Mouse (Mus musculus) right cerebral cortex, adult 18-20 months (tissue): Measurements from ENCODE around the gene Ugt2b35.
"Not testable (repeated sequence)": the region's sequence is repeated elsewhere in the genome, so short reads cannot be mapped to it uniquely, and the experiment has no call there.

ENCODE experiments used
- DNase-seq: peaks from one replicate; pipeline ENCODE4 v3.0.0; 2022; ENCODE audit warnings: mixed read lengths

The Ugt2b35 gene

GRCm38 (mm10) chr5:87000395-87001073 lies at the start of gene Ugt2b35:
TSS of gene Ugt2b35 (plus strand) at chr5:87000860.
- no peak for DNase-seq

DNA sequence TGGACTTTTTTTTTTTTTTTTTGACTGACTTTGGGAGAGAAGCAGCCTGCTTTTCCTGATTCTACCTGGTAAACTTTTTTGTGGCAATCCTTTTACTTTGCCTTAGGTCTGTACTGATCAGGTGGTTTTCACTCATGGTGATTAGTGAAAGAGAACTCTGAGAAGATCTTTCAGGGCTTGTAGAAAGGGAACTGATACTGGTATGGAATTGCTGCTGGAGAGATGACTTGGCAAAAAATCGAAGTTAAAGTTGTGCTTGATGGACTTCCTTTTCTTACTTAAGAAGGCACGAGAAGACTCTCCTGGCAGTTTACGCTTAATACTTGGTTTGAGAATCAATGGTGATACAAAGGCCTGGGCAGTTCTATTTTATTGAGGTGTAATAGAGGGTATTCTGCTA lies 40.2 kb upstream of the Ugt2b35 start:
- DNase-seq = no peak

DNA sequence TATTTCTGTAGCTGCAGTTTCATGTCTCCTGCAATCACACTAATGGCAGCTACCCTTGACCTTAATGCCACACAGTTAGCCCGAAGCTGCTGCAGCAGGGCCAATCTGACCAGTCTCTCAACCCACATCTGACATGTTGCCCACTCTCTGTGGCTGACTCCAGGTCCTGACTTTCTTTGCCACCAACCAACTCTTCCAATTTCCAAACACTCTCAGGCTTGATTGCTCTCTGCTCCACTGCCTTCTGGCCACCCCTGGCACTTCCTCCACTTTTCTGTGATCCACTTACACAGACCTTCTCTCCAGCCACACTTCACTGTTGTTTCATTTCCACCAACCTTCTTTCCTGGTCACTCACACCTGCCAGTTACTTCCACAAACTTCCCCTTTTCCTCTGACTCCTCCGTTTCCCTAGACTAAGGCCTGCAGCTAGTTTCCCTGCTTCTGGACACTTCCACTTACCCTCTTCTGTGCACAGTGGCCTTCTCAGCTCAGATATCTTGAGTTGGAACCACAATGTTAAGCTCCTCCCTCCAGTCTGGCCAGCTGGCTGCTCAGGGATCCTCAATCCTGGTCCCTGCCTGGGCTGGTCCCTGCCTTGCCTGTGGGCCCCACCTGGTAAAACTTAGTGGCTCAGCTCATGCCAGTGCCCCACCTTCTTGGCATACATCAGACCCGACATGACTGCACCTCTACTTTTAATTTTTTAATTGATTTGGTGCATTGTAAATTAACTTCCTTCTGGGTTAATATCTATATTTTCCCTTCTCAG lies 38.9 kb upstream of the Ugt2b35 start:
- no peak for DNase-seq

GRCm38 (mm10) chr5:86962849-86963248 lies 37.8 kb upstream of the Ugt2b35 start:
- not testable (repeated sequence) for DNase-seq

- DNase-seq = not testable (repeated sequence)
Observed at GRCm38 (mm10) chr5:86967271-86967670, 33.4 kb upstream of the Ugt2b35 start.

GRCm38 (mm10) chr5:87004735-87005134 lies 4.1 kb downstream of the Ugt2b35 start:
- DNase-seq = no peak

GRCm38 (mm10) chr5:87015477-87015876 lies 14.8 kb downstream of the Ugt2b35 start:
- DNase-seq = no peak

DNA sequence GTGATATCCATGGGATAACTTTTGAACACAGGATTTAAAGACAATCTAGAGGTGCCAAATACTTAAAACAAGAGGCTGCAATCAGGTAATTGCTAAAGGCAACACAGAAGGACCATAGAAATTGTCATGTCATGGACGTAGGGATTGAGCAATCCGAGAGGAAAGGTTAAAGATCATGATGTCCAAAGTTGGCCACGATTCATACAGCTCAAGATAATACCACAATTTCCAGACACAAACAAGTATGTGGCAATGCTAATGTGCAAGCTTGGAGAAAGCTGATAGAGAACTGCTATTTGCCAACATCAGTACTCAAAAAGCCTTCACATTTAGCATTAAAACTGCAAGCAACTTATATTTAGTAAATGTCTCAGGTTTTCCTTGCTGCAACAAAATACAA lies 26.7 kb downstream of the Ugt2b35 start:
- DNase-seq = no peak

DNA sequence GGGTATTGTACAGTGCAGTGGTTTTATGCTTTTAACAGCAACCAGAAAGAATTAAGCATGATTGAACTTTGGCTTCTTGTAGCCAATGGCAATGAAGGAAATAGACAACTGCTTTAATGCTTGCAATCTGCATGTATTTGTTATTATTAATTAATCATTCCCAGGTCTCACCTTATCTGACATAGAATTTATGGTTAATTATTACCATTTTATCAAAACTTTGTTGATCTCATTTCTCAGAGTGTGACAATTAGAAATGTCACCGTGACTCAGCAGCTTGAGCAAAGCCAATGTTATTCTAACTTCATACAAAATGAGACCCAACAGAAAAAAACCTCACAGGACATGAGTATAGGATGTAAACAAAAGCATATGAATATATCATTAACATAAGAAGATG lies 30.0 kb downstream of the Ugt2b35 start:
- DNase-seq = no peak
